In the genomic region with DNA sequence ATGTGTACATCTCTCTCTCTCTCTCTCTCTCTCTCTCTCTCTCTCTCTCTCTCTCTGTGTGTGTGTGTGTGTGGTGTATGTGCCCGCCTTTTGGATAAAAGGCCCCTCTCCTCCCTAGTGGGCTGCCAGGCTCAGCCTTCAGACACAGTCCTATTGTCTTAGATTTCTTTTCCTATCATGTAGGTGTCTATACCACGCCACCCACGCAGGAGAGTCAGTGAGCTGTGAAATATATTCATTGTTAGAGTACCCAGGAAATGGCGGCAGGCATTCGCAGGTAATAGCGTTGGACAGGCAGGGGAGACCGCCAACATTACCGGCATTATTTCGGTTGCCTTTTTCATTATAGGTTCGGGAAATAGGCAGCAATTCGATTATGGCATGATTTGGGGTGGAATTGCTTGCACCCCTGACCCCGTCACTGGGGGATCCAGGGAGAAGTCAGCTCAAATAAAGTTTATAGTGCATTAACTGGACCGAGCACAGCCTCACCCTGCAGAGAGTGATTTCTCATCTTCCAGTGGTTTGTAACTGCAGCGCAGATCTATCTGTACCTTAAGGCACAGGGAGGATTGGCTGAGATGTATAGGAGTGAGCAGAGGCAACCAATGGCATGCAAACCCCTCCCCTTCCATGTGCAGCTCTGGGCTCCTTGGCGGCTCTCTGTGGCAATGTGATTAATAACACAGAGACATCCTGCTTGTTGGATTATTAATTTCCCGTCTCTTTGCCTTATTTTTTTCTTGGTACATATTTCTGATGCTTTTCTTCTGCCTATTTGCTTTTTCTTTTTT, we compare ENCODE assay signal across 11 mouse cellular contexts.
DNase-seq lines count a peak whose midpoint lies in the region; ATAC-seq and TF ChIP-seq lines count a peak whose summit lies in the region.
"Had no signal": no experiment of that assay in that cellular context is flagged by ENCODE, and none has a peak within 500 bp of the region (broad histone marks: within the 10 kb centered on the region; RNA-seq: fewer than 3 reads in every experiment).

No protein-coding gene starts in this region.

- peak; percentile 83; the same call in 1 of the 2 replicates for ATAC-seq in stomach, embryonic 14.5 days (ENCODE audit: insufficient number of reproducible peaks, insufficient read depth, low FRiP score, low read depth)
- ATAC-seq in stomach, postnatal 0 days (ENCODE audit: low FRiP score, low TSS enrichment), result no peak
- ATAC-seq in hindbrain, embryonic 13.5 days (ENCODE audit: low FRiP score), result peak; percentile 81
- peak; percentile 79 for ATAC-seq in limb, embryonic 14.5 days (ENCODE audit: low FRiP score, low read depth)

- TF ChIP-seq EP300 in stomach, postnatal 0 days (optimal IDR thresholded peaks at IDR 0.05), result no peak

- no peak overlapping the region; the same call in 1 of the 2 replicates for H3K27ac ChIP-seq in stomach, embryonic 14.5 days (ENCODE audit: low read length)
- no peak overlapping the region; the same call in 1 of the 2 replicates for H3K27ac ChIP-seq in stomach, postnatal 0 days (replicated peaks)
- peak overlapping the region; percentile 88 for H3K27ac ChIP-seq in hindbrain, embryonic 13.5 days
- 0 out of 2 replicates have a peak overlapping the region, but pooled peaks have one; percentile 39 for H3K27ac ChIP-seq in limb, embryonic 14.5 days (replicated peaks; ENCODE audit: low read depth, low read length)
- H3K27ac ChIP-seq: macrophage had no signal

- H3K4me1 ChIP-seq in stomach, embryonic 14.5 days (ENCODE audit: control insufficient read depth, insufficient read depth, low read length), result no peaks in the 10 kb centered on the region; the same call in 1 of the 2 replicates
- no peaks in the 10 kb centered on the region for H3K4me1 ChIP-seq in stomach, postnatal 0 days (replicated peaks; ENCODE audit: control insufficient read depth, insufficient read depth)
- peaks cover 63% of the 10 kb centered on the region for H3K4me1 ChIP-seq in hindbrain, embryonic 13.5 days (replicated peaks)
- H3K4me1 ChIP-seq in limb, embryonic 14.5 days (ENCODE audit: control insufficient read depth, insufficient read depth, low read length), result peaks cover 10% of the 10 kb centered on the region

- TF ChIP-seq CTCF in stomach, postnatal 0 days (IDR thresholded peaks at IDR 0.05; ENCODE audit: low read depth), result no peak

- no peaks in the 10 kb centered on the region for H3K27me3 ChIP-seq in stomach, embryonic 14.5 days (ENCODE audit: control insufficient read depth, insufficient read depth, low read length)
- no peaks in the 10 kb centered on the region for H3K27me3 ChIP-seq in stomach, postnatal 0 days (ENCODE audit: control insufficient read depth, insufficient read depth, low read length)
- no peaks in the 10 kb centered on the region for H3K27me3 ChIP-seq in hindbrain, embryonic 13.5 days
- no peaks in the 10 kb centered on the region for H3K27me3 ChIP-seq in limb, embryonic 14.5 days (ENCODE audit: control insufficient read depth, insufficient read depth, low read length)

- H3K9me3 ChIP-seq in stomach, embryonic 14.5 days (ENCODE audit: control insufficient read depth, low read depth, low read length), result no peaks in the 10 kb centered on the region
- no peaks in the 10 kb centered on the region for H3K9me3 ChIP-seq in stomach, postnatal 0 days (ENCODE audit: control insufficient read depth, low read length)
- no peaks in the 10 kb centered on the region for H3K9me3 ChIP-seq in hindbrain, embryonic 13.5 days
- H3K9me3 ChIP-seq in limb, embryonic 14.5 days (ENCODE audit: control insufficient read depth, low read length), result no peaks in the 10 kb centered on the region

- TF ChIP-seq POLR2A in limb, embryonic 14.5 days (IDR thresholded peaks at IDR 0.05; ENCODE audit: borderline replicate concordance, extremely low read depth, insufficient read depth, insufficient read length), result no peak

- no peak for DNase-seq in stomach, postnatal 0 days (ENCODE audit: low spot score)
- peak; percentile 51 for DNase-seq in limb, embryonic 14.5 days (ENCODE audit: low spot score)
- DNase-seq in left cerebral cortex, adult 8-10 months (ENCODE audit: low spot score in 2 of 2), result no peak
- DNase-seq in thymus, postnatal 14 days, result no peak
- DNase-seq in layer of hippocampus, adult 9-11 months, result no peak
- no peak for DNase-seq in layer of hippocampus, adult 9-10 months (ENCODE audit: low spot score)
- DNase-seq: cerebellum, postnatal 10 days; heart, postnatal 14 days had no signal

- no peak overlapping the region for H3K4me3 ChIP-seq in stomach, embryonic 14.5 days (ENCODE audit: low read depth, low read length)
- H3K4me3 ChIP-seq in stomach, postnatal 0 days (ENCODE audit: low read depth, low read length), result no peak overlapping the region
- peak overlapping the region; percentile 15 for H3K4me3 ChIP-seq in hindbrain, embryonic 13.5 days
- no peak overlapping the region for H3K4me3 ChIP-seq in limb, embryonic 14.5 days (replicated peaks; ENCODE audit: low read length)

- WGBS in stomach, embryonic 14.5 days, result 57% methylated on average over 16 of the region's 16 CpGs
- 60% methylated on average over 16 of the region's 16 CpGs for WGBS in stomach, postnatal 0 days
- WGBS in hindbrain, embryonic 13.5 days, result 41% methylated on average over 16 of the region's 16 CpGs
- WGBS in limb, embryonic 14.5 days, result 60% methylated on average over 16 of the region's 16 CpGs

- no peaks in the 10 kb centered on the region for H3K36me3 ChIP-seq in stomach, embryonic 14.5 days (ENCODE audit: control insufficient read depth, insufficient read depth, low read length)
- no peaks in the 10 kb centered on the region for H3K36me3 ChIP-seq in stomach, postnatal 0 days (ENCODE audit: control insufficient read depth, insufficient read depth, low read length)
- no peaks in the 10 kb centered on the region for H3K36me3 ChIP-seq in hindbrain, embryonic 13.5 days
- no peaks in the 10 kb centered on the region for H3K36me3 ChIP-seq in limb, embryonic 14.5 days (ENCODE audit: control insufficient read depth, insufficient read depth, low read length)

- 0 out of 2 replicates have a peak overlapping the region, but pooled peaks have one; percentile 7 for H3K4me2 ChIP-seq in stomach, embryonic 14.5 days (replicated peaks; ENCODE audit: low read depth, low read length)
- no peak overlapping the region for H3K4me2 ChIP-seq in stomach, postnatal 0 days (replicated peaks; ENCODE audit: low read depth)
- H3K4me2 ChIP-seq in hindbrain, embryonic 13.5 days, result peak overlapping the region; percentile 36
- peak overlapping the region; percentile 29; the same call in 1 of the 2 replicates for H3K4me2 ChIP-seq in limb, embryonic 14.5 days (replicated peaks; ENCODE audit: low read depth, low read length, severe bottlenecking)

- no peak overlapping the region for H3K9ac ChIP-seq in stomach, embryonic 14.5 days (replicated peaks; ENCODE audit: low read depth, low read length)
- no peak overlapping the region for H3K9ac ChIP-seq in stomach, postnatal 0 days (ENCODE audit: low read length)
- peak overlapping the region; percentile 9; the same call in 1 of the 2 replicates for H3K9ac ChIP-seq in hindbrain, embryonic 13.5 days
- H3K9ac ChIP-seq in limb, embryonic 14.5 days (ENCODE audit: low read depth, low read length, severe bottlenecking), result no peak overlapping the region

Comparison
In these comparisons a context has a peak if more than half of its experiments do, and no peak if none do; other contexts are left out.
1. H3K27ac ChIP-seq: peak in hindbrain, embryonic 13.5 days (single experiment) and limb, embryonic 14.5 days (single experiment); none in stomach, embryonic 14.5 days (single experiment) and stomach, postnatal 0 days (single experiment).